Mouse (Mus musculus) right cerebral cortex, postnatal 14 days (tissue): ENCODE results near the gene 1810055G02Rik.

ENCODE experiments used
- DNase-seq: peaks from one replicate; pipeline ENCODE4 v3.0.0; 2022

1810055G02Rik gene

DNA sequence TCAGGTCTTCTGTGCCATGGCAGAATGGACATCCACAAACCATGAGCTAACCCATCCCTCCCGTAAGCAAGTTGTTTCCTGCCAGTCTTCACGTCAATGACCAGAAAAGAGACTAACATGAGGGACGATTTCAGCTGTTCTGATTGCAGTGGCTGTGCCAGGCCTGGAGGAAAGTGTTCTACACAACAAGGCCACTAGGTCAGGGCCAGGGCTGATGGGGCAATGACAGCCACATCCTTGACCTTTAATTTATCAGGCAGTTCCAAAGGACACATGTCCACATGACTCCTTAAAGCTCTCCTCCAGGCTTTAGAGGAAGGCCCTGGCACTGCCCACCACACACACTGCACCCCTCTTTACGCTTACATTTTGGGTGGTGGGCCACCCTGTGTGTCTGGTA is 12.6 kb upstream of the 1810055G02Rik start:
- DNase-seq = no peak

GRCm38 (mm10) chr19:3695976-3696375 is 12.1 kb upstream of the 1810055G02Rik start:
- no peak for DNase-seq

DNA sequence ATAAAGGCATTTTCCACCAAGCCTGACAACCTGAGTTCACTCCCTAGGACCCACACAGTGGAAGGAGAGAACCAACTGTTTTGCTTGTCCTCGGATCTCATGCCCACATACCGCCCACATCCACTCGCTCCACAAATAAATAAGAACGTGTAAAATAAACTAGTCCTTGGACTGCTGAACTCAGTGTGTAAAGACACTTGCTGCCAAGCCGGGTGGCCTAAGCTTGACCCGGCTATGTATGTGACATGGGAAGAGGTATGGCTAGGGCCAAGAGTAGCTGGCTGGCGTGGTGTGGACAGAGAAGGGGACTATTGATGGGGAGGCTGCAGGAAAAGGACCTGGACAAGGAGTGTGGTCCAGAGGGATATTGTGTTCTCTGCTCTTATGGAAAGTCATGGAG is 10.1 kb upstream of the 1810055G02Rik start:
- no peak for DNase-seq

DNA sequence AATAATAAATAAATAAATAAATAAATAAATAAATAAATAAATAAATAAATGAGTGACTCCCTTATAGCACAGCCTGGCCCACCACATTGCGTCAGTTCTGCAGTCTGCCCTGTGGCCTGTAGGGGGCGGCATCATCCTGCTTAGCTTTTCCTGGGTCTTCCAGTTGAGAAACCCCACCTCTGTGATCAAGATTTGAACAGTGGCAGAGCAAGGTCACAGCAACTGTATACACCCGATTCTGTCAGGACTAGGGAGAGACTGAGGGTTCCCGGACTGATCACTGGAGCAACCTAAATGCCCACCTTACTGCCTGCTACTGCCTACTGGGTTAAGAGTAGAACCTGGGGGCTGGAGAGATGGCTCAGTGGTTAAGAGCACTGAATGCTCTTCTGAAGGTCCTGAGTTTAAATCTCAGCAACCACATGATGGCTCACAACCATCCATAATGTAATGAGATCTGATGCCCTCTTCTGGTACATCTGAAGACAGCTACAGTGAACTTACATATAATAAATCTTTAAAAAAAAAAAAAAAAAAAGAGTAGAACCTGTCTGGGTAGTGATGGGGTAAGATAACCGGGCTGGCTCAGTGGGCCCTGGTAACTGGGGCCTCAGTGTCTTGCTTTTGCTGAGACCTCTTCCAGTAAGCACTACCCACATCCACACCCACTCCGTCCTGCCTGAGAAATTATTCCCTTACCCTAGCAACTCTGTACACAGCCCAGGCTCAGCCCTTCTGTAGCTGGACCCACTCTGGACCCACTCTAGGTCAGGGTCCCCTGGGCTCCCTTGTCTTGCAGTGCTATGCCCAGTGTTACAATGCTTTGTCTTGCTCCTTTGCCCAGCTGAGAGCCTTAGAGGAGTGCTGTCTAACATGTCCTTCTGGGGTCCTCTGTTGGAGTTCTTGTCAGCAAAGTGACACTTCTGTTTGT is 8.3 kb upstream of the 1810055G02Rik start:
- peak; percentile 68 for DNase-seq

DNA sequence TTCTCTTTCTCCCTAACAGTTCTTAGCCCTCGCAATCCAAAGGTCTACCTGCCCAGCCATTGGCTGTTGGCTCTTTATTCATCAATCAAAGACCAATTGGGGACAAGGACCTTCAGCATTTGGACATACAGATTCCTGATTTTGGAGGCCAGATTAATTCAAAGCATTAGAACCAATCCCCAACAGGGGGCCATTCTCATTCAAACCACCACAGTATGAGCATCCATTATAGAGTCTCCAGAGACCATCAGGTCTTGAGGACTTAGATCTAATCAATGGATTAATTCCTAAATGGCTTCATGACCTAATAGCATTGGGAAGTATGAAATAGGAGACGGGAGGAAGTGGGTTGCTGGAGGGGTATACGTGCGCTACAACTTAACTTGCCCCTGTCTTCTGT is 5.6 kb upstream of the 1810055G02Rik start:
- no peak for DNase-seq

- no peak for DNase-seq
Observed at GRCm38 (mm10) chr19:3706258-3706657, 1.8 kb upstream of the 1810055G02Rik start.

DNA sequence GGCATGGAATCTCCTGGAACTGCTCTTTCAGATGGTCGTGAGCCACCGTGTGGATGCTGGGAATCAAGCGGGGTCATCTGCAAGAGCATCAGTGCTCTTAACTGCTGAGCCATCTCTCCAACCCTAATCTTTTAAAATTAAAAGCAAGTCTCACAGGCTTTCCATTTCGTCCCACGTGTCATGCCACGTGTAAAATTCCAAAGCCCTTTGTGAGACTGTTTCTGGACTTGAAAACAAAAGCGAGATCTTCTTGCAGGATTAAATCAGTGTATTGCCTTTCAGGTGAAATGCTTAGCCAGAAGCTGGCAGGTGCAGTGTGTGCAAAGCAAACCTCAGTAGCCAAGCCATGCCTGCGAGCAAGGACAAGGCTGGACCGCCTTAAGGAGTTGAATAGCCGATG is 540 bp upstream of the 1810055G02Rik start:
- peak; percentile 37 for DNase-seq

- DNase-seq = no peak
Observed at GRCm38 (mm10) chr19:3709013-3709787, 1.1 kb downstream of the 1810055G02Rik start.

DNA sequence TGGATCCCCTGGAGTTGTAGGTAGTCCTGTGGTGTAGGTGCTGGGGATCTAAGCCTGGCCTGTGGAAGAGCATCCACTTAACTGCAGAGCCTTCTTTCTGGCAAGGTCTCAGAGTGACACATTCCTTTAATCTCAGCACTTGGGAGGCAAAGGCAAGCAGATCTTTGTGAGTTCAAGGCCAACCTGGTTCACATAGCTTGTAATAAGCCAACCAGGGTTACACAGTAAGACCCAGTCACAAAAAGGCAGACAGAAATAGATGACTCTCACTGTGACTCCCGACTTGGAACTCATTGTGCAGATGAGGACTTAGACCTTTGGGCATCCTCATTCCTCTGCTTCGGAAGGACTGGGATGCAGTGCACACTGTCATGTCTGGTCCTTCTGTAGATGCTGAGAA is 2.3 kb downstream of the 1810055G02Rik start:
- no peak for DNase-seq

DNA sequence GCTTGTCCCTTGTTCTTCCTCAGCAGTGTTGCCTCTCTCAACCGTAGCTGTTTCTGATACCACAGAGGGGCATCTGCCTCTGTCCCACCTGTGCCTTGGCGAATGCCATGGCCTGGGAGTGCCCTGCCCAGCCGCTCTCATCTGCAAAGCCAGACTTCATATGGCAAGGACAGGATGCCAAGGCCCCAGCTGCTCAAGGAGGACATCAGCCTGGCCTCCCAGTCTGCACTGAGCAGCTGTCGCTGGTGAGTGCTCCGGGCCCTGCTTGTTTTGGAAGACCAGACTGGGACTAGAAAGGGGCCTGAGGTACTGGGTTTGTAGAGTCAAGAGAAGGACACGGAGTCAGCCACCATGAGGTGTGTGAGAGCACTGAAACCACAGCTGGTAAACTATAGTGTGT is 6.3 kb downstream of the 1810055G02Rik start:
- DNase-seq = no peak

- DNase-seq = peak; percentile 71
Observed at GRCm38 (mm10) chr19:3718481-3719361, 10.6 kb downstream of the 1810055G02Rik start.

GRCm38 (mm10) chr19:3719362-3719891 is 11.3 kb downstream of the 1810055G02Rik start:
- peak; percentile 53 for DNase-seq

- DNase-seq = no peak
Observed at GRCm38 (mm10) chr19:3723170-3723569, 15.1 kb downstream of the 1810055G02Rik start.

DNA sequence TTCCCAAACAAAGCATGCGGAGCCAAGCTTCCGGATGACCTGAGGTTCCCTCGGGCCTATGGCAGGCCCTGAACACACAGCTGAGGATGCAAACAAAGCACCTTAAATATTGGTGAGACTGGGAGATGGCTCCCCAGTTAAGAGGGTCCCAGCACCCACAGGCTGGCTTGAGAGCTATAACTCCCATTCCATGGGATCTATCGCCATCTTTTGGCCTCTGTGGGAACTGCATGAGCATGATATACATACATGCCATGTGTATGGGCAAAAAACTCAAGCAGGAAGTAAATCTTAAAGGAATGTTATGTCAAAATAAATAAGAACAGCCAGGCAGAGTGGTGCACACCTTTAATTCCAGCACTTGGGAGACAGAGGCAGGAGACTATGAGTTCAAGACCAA is 15.8 kb downstream of the 1810055G02Rik start:
- peak; percentile 42 for DNase-seq

DNA sequence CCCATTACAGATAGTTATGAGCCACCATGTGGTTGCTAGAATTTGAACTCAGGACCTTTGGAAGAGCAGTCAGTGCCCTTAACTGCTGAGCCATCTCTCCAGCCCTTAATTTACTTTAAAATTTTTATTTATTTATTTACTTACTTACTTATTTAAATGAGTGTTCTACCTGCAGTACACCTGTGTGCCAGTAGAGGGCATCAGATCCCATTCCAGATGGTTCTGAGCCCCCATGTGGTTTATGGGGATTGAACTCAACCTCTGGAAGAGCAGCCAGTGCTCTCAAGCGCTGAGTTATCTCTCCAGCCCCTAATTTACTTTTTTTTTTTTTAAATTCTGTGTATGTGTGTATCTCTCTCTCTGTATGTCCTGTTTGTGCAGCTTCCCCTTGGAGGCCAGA is 16.7 kb downstream of the 1810055G02Rik start:
- DNase-seq = peak; percentile 60

GRCm38 (mm10) chr19:3728901-3729300 is 20.8 kb downstream of the 1810055G02Rik start:
- DNase-seq = no peak

GRCm38 (mm10) chr19:3730781-3731646 is 22.9 kb downstream of the 1810055G02Rik start:
- DNase-seq = no peak

DNA sequence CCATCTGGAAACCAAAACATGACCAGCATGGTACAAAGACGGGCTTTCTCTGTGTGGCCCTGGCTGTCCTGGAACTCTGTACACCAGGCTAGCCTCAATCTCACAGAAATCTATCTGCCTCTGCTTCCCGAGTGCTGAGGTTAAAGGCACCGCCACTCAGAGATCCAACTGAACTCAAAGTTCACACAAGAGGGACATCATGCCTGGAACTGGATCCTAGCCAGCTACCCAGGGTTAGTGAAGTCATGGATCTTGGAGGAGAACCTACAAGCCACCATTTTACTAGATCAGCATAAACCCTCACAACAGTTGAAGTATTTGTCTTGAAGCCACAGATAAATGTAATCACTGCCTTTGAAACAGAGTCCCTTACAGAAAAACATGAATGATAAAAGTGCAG is 27.9 kb downstream of the 1810055G02Rik start:
- no peak for DNase-seq

DNA sequence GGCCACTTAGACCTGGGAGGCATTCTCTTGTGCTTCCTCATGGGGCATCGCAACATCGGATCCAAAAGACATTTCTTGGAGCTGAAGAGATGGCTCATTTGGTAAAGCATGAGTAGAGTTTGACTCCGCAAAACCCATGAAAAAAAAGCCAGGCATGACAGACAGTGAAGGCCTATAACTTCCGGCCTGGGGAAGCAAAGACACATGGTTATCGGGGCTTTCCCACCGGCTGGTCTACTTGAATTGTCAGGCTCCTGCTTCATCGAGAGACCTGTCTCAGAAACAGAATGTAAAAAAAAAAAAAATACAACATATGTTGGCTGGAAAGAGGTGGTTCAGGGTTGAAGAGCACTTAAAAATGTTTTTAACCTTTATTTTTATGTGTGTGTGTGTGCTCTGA is 31.6 kb downstream of the 1810055G02Rik start:
- no peak for DNase-seq

DNA sequence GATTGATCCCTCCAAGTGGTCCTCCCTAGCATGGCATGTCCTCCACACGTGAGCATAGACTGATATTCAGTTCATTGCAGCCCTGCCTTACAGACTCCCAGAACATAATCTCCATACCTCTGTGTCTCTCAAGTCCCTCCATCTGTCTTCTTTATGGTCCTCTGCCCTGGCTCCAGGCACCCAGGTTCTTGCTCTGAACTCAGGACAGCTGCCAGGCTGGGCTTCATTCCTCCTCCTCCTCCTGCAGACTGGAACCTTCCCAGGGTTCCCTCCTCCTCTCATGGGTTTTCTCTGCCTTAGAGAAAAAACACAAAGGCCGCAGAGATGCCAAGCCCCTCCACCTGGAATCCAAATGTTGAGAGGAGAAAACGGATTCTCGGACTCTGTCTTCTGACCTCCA is 34.6 kb downstream of the 1810055G02Rik start:
- no peak for DNase-seq

DNA sequence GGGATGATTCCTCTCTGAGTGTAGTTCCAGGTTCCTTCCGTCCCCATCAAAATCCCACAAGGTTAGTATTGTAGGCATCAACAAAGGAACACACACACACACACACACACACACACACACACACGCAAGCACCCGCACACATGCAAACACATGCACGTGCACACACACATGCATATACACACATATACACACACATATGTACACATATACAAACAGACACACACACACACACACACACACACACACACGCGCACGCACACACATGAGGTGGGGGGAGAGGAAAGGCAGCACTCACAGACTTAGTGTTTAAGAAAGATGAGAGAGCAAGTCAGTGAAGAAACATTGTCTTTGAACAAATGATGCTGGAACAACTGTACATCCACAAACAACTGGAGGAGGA is 35.3 kb downstream of the 1810055G02Rik start:
- DNase-seq = no peak
